Mouse (Mus musculus): ENCODE measurements at regions not wholly inside any gene's neighbourhood (a gene's known extent, or its start where the extent isn't known, plus 50 kb on each side); places are given as distances from the start of the nearest gene placed in this dataset.

DNA sequence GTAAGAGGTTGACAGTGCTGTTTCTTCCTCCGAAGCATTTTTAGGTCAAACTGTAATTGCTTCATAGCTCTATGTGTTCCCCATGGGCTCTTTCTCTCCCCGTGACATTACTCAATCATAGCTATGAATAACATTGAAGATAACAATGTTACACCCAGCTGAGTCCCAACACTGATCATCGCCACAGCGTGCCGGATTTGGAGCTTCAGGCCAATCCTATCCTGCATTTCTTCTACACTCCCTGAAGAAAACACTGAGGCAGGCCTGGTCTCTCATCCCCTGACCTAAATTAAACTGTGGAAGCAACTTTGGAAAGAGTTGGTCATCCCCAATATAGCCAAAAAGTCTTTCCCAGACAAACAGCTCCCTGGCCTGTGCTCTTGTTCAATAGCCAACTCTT lies 168.7 kb upstream of the Phyhipl start:
- peak; percentile 19 to 33 for DNase-seq
- intact Hi-C loops (cut with DNase I): loop anchor here (10.0 kb wide), 1 partner anchor 390 kb away; no protein-coding TSS in a partner anchor

GRCm38 (mm10) chr10:70819951-70820350 lies 164.2 kb upstream of the Phyhipl start:
- no peak for DNase-seq
- intact Hi-C loops (cut with DNase I): loop anchor here (10.0 kb wide), 4 partner anchors 255 to 455 kb away; no protein-coding TSS in a partner anchor

DNA sequence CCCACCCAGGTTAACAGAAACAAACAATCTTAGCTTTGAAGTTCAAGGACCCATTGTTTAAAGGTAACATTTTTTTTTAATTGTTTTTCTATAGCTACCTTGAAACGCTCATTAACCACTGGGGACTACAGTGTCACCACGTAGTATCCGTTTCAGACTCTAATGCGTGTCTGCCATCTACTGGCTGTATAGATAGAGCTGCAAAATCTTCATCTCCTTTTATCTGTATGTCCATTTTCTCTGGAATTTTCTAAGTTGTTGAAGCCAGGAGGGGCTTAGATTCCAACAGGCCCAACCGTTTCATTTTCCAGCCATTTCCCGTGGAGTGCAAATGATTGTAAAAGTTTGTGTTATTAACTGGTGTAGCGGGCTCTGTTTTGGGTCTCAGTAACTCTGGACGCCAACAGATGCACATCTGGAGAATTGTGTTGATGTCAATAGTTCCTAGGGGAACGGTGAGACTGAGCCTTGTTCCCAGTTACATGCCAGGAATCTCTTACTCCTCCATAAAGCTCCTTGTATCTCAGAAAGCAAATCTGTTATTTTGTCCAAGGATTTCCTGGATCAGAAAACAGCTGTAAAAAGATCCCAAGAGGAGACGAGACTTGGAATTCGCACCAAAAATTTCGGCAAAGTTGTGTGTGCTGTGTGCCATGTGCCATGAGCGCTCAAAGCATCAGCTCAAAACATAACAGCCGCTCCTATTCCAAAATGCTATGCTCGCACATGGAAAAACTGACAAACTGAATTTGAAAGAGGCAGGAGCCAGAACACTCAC lies 158.8 kb upstream of the Phyhipl start:
- DNase-seq: peak; percentile 23 to 42
- intact Hi-C loops (cut with DNase I): loop anchor here (5.0 to 10.0 kb wide), 6 partner anchors 148 to 497 kb away; no protein-coding TSS in a partner anchor

DNA sequence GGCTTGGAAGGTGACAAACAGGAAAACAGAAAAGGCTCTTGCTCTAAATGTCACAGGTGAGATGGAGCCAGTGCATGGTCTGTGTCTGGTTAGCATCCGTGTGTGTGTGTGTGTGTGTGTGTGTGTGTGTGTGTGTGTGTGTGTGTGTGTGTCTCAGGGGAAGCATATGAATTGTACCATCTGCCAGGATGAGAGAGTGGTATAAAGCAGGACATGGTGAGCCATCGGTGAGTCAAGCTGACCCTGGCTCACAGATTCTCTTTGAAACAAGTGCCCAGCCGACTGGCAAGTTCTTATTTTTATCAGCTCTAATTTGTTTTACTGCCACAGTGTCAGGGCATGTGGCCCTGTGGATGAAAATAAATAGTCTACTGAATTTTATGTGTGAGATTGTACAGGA lies 153.6 kb upstream of the Phyhipl start:
- no peak for DNase-seq
- intact Hi-C loops (cut with DNase I): no loop called here

DNA sequence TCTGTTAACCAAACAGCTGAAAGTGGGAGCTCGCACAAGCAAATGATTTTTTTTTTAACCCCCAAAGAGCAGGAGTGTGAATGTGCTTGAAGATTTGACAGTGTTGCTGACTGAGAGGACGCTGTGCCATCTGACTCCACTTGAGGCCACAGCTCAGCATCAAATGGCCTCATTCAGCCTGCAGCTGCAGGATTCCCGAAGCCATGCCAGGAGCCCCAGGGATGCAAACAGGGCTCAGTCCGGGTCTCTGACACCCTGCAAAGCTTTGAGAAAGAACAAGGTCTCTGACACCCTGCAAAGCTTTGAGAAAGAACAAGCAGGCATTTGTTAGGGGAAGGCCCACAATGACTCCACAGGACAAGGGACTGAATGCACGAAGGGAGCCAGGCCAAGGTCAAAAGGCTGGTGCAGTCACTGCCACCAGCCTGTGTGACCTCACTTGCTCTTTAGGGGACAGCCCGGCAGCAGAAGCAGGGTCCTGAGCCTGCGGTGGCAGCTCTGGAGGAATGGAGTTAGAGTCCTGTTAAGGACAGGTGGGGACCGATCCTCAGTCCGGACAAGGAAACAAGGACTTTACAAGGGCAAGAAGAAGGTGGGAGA lies 151.1 kb upstream of the Phyhipl start:
- intact Hi-C loops (cut with DNase I): no loop called here
- DNase-seq: no peak

GRCm38 (mm10) chr10:70800736-70801306 lies 145.1 kb upstream of the Phyhipl start:
- DNase-seq: no peak

DNA sequence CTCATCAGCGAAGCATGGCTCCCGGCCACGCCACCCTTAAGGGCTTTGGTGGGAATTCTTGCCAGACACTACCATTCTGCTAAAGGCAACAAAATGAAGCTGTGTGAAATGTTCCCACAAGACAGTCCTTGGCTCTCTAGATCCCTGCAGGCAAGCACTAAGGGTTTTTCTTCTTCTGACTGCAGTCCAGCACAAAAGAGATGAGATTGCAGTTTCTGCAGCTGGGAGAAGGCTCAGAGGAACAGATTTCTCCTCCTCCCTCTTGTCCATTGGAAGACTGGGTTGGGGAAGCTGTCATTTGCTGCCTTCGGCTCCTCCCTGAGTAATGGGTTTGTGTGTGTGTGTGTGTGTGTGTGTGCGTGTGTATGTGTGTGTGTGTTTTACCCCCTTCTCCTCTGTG lies 144.1 kb upstream of the Phyhipl start:
- DNase-seq: peak; percentile 9 to 38
- intact Hi-C loops (cut with DNase I): no loop called here

More at GRCm38 (mm10) chr10:70800736-70801306, 145.1 kb upstream of the Phyhipl start:
- intact Hi-C loops (cut with DNase I): no loop called here

DNA sequence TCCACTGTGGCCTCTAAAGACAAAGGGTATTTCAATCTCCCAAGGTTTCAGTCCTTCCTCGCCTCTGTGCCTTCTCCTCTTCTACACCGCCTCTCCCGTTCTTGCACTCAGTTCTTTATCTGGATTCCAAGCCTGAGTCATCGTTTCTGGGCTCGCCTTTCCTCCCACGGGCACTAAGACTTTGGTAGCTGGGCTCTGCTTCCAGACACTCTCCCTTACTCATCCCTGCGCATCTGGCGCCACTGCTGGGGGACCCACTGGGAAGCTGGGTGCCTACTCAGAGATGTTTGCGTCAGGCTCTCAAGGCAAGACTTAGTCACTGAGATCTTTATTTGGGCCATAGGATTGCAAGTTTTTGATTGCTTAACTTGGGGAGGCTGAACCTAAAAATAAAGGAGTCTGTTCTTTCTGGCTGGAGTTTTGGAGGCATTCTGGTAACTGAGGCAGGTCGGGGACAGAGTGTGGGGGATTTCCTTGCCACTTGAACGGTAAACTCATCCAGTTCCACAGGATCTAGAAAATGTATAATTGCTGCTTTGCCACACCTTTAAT lies 143.5 kb upstream of the Phyhipl start:
- intact Hi-C loops (cut with DNase I): no loop called here
- peak; percentile 49 to 61 for DNase-seq

GRCm38 (mm10) chr10:70788814-70789452 lies 133.2 kb upstream of the Phyhipl start:
- no peak for DNase-seq
- intact Hi-C loops (cut with DNase I): no loop called here

DNA sequence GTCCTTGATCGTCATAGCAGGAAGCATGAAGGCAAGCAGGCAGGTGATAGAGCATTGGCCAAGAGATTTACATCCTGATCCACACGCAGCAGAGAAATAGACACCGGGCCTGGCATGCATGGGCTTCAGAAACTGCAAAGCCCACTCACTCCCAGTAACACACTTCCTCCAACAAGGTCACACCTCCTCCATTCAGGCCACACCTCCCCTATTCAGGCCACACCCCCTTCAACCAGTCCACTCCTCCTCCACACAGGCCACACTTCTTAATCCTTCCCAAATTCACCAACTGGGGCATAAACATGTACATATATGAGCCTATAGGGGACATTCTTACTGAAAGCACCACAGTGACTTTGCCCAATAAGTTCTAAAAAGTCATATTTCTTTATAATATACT lies 125.3 kb upstream of the Phyhipl start:
- intact Hi-C loops (cut with DNase I): no loop called here

GRCm38 (mm10) chr10:70778596-70778995 lies 122.8 kb upstream of the Phyhipl start:
- intact Hi-C loops (cut with DNase I): no loop called here
- DNase-seq: no peak

More for the DNA sequence above, 125.3 kb upstream of the Phyhipl start:
- no peak for DNase-seq

DNA sequence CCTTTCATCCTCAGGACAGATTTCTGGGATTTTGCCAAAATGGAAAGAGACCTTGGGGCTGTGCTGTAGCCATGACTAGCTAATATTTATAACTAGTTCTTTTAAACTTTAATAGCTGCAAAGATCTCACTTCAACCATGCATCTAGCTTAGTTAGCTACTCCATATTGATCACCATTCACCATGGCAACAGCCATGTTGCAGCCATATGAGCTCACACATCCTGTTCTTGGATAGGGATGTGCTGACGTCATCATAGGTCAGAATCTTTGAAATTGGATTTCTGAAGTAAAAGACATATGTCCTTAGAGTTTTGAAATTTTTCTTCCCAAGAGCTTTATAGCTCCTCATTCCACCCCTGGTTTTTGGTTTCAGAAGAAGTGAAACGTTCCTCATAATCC lies 118.8 kb upstream of the Phyhipl start:
- no peak for DNase-seq
- intact Hi-C loops (cut with DNase I): no loop called here

DNA sequence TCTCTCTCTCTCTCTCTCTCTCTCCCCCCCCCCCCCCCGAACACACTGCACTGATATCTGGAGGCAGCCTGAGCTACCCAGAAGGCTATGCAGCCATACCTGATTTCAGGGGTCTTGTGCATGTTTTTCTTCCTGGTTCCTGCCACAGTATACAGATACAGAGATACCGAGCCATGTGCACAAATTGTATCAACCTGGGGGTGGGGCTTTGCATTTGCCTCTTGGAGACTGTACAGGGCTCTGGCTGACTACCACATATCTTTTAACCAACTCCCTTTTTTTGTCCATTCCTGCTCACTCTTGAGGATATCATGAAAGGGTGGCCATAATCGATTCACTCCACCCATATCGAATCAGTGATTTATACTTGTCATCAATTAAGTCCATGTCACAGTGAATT lies 118.4 kb upstream of the Phyhipl start:
- intact Hi-C loops (cut with DNase I): no loop called here
- no peak for DNase-seq

DNA sequence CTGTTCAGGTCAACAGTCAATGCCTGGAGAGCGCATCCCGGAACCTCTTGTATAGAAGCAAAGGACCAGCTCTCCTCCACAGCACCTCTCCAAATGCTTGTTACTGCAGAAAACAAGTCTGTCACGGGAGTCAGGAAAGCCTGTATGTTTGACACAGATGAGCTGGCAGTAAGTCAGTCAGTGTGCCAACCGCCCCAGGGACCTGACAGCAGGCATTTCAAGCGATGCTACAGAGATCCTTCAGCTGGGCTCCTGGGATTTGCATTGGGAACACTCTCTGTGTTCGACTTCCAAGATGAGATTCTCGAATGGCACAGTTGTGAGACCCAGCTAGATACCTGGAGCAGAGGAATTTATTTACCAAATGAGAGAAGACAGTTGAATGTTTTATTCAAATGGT lies 111.7 kb upstream of the Phyhipl start:
- intact Hi-C loops (cut with DNase I): loop anchor here (10.0 kb wide), 1 partner anchor 163 kb away; no protein-coding TSS in a partner anchor

GRCm38 (mm10) chr10:70766869-70767268 lies 111.1 kb upstream of the Phyhipl start:
- no peak for DNase-seq
- intact Hi-C loops (cut with DNase I): loop anchor here (10.0 kb wide), 1 partner anchor 162 kb away; no protein-coding TSS in a partner anchor

More for the DNA sequence above, 111.7 kb upstream of the Phyhipl start:
- DNase-seq: no peak

GRCm38 (mm10) chr10:70766450-70766849 lies 110.7 kb upstream of the Phyhipl start:
- intact Hi-C loops (cut with DNase I): loop anchor here (10.0 kb wide), 1 partner anchor 162 kb away; no protein-coding TSS in a partner anchor
- DNase-seq: no peak

DNA sequence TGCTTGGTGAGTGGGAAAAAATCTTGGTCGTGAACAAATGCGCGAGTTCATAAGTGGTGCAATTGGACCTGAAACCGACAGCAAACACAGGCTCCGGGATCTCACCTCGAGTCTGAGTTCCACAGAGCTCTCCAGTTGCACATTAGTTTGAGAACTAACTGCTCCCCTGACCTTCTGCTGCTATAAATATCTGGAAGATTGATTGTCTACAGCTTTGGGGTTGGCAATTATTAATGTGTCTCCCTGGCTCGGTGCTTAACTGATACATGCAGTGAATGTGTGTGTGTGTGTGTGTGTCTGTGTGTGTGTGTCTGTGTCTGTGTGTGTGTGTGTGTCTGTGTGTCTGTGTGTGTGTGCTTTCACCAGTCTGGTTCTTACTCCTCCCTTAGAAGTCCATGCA lies 107.4 kb upstream of the Phyhipl start:
- intact Hi-C loops (cut with DNase I): loop anchor here (10.0 kb wide), 1 partner anchor 158 kb away; no protein-coding TSS in a partner anchor
- no peak for DNase-seq

DNA sequence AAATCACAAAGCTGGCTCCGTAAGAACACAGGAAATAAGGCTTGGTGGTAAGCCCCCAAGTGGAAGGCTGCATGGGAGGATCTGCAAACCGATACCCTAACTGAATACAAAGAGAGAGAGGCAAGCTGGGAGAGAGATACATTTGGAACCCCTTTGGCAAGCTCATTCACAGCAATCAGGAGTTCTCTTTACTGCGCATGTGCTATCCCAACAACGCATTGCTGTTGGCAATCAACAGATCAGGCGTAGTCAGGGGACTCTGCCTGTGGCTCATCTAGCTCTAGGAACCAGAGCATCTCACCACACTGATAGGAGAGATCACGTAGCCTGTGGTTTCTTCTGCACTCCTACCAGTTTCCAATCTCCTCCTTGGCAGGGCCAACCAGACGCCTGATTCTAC lies 103.9 kb upstream of the Phyhipl start:
- intact Hi-C loops (cut with DNase I): loop anchor here (10.0 kb wide), 1 partner anchor 155 kb away; no protein-coding TSS in a partner anchor
- DNase-seq: no peak

GRCm38 (mm10) chr10:70751771-70752170 lies 96.0 kb upstream of the Phyhipl start:
- intact Hi-C loops (cut with DNase I): no loop called here

DNA sequence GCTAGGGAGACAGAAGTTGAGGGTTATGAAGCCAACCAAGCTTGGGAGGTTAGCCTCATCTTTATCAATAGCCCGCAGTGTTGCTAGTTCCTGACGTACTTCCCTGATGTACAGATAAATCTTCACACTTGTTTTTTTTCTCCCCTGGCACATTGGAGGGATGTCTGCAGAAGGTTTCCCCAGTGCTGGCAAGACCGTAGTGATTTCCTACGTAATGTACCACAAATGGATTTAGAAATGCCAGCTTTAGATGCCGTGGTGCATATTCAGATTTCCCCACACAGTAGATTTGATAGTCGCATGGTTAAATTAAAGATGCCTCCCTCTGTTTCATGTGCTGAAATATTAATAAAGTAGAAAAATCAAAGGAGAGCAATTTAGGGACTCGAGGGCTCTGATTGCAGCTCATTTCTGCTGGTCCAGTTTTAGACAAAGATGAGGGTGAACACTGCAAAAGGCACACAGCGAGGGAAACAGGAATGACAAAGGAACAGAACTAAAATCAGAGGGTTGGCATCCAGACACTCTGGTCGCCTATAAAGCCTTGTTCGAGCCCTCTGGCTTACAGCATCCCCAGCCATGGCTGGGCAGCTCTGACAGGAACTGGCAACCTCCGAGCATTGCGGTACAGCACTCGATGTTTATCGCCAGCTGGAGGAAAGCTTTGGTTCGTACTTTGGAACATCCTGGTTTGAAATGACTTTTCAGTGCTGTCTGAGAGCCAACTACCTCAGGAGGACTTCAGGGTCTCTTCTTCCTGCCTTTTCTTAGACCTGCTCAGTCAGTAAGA lies 94.8 kb upstream of the Phyhipl start:
- DNase-seq: no peak
- intact Hi-C loops (cut with DNase I): no loop called here

More at GRCm38 (mm10) chr10:70751771-70752170, 96.0 kb upstream of the Phyhipl start:
- no peak for DNase-seq

Data from heart, postnatal 36 days (tissue).